Mouse (Mus musculus): ENCODE measurements around the gene Upk2. TPM values are rescaled to one million over a fixed set of nuclear protein-coding genes. Genes with fewer than 3 reads are reported as not detected.

Upk2 gene
- not detected for polyA plus RNA-seq (2014; fragmentation: Illumina TruSeq; extraction: RNeasy Lipid Tissue Mini Kit (QIAGEN cat#74804); ENCODE audit: low read depth, low replicate concordance)

DNA sequence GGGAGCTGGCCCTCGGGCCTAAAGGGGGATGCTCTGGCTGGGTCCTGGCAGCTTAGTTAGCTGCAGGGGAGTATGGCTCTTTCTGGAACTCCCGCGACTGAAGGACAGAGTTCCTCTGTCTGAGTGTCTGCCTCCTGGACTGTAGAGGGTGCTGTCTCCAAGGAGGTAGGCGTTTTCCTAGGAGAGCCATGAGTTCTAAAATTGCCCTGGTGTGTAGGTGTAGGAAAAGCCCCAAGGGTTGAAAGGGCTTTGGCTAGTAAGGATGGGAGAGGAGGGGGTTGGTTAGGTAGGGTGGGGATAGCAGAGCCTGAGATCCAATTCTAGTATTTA lies at the start of gene Upk2:
Upk2 (minus strand) TSS at position 86 of the 330 bp plus-strand sequence.

GRCm38 (mm10) chr9:44482552-44482951 lies 27.8 kb upstream of the Upk2 start, which contains the start of gene Bcl9l:
Bcl9l (plus strand) TSS chr9:44482825.

GRCm38 (mm10) chr9:44440961-44441360 lies 13.8 kb downstream of the Upk2 start, which contains the start of gene Foxr1:
Foxr1 (minus strand) TSS chr9:44441136.

DNA sequence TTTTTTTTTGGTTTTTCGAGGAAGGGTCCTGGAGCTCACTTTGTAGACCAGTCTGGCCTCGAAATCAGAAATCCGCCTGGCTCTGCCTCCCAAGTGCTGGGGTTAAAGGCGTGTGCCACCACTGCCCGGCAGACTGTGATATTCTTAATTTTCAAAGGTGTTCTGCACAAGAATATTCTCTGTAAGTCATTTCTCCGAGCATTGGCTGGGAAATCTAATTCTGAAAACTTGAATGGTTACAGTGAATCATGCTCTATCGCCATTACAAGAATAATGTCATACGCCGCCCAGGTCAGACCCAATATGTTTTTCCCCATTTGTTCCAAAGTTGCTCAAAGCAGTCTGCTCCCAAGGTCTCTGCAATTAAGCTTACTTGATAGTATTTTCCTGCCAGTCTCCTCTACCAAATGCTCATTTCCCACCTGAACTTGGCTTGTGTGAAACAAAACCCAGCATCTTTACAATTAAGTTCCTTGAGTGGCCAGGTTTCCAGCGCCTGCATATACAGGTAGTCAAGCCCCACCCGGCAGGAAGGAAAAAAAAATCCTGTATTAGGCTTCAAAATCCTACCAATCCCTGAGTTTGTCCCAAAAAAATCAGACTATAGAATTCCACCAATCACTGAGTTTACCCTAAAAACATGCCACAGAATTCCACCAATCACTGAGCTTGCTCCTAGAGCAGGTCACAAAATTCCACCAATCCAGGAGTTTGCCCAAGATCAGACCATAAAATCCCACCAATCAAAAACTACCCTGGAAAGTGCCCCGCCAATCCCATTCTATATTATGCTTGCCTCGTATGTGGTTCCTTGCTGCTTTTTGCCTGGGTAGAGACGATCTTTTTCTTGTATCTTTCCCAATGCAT lies 36.0 kb downstream of the Upk2 start, which contains the start of gene Ccdc84:
Ccdc84 (minus strand) TSS at position 51 of the 867 bp plus-strand sequence.

DNA sequence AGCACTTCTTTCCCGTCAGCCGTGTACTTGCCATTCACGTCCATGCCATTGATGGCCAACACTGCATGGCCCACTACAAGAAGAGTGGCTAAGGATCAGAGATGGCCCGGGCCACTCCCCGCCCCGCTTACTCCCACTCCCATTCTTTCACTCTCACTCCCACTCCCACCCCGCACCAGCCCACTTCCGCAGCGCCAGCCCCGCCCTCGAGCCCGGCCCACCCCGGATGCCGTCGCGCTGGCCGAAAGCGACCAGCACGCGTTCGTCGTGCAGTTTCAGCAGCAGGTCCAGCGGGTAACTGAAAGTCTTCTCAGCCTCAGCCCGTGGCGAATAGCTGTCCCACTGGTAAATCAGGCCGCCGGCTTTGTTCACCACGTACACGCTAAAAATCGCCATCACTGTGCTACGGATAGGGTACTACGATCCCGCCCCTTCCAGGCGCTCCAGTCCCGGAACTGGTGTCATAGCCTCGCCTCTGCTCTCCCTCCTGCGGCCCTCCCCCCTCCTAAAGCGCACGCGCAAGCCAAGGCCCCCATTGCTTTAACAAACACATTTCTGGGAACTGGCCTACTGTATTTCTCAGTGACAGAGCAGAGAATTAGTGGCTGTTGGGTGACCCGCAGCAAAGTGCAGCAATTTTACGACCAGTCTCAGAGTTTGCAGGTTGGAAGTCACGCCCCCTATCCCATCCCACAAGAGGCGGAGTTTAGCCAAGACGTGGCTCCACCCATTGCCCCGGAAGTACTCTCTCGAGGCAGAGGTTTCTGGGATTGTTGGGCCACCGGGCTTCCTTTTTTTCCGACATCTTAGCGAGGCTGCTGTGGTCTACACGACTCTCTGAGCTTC lies 47.6 kb downstream of the Upk2 start, which contains the start of the genes Rps25 and Trappc4:
Rps25 (plus strand) TSS at position 234 of the 846 bp plus-strand sequence.
Trappc4 (minus strand) TSS at position 695 of the 846 bp plus-strand sequence.

Other genes starting within 250 kb of the Upk2 start
- gene Cbl, start 220.9 kb downstream of the Upk2 start, polyA plus RNA-seq (2014; fragmentation: Illumina TruSeq; extraction: RNeasy Lipid Tissue Mini Kit (QIAGEN cat#74804); ENCODE audit: low read depth, low replicate concordance) = 31.5 TPM
- not detected for gene Ccdc153, start 214.3 kb downstream of the Upk2 start, polyA plus RNA-seq (2014; fragmentation: Illumina TruSeq; extraction: RNeasy Lipid Tissue Mini Kit (QIAGEN cat#74804); ENCODE audit: low read depth, low replicate concordance)
- gene Pdzd3, start 203.5 kb downstream of the Upk2 start, polyA plus RNA-seq (2014; fragmentation: Illumina TruSeq; extraction: RNeasy Lipid Tissue Mini Kit (QIAGEN cat#74804); ENCODE audit: low read depth, low replicate concordance) = not detected
- 0.35 TPM for gene Nlrx1, start 186.4 kb downstream of the Upk2 start, polyA plus RNA-seq (2014; fragmentation: Illumina TruSeq; extraction: RNeasy Lipid Tissue Mini Kit (QIAGEN cat#74804); ENCODE audit: low read depth, low replicate concordance)
- gene Abcg4, start 166.4 kb downstream of the Upk2 start, polyA plus RNA-seq (2014; fragmentation: Illumina TruSeq; extraction: RNeasy Lipid Tissue Mini Kit (QIAGEN cat#74804); ENCODE audit: low read depth, low replicate concordance) = 1.7 TPM
- gene Hinfp, start 149.3 kb downstream of the Upk2 start, polyA plus RNA-seq (2014; fragmentation: Illumina TruSeq; extraction: RNeasy Lipid Tissue Mini Kit (QIAGEN cat#74804); ENCODE audit: low read depth, low replicate concordance) = 17.7 TPM
- 2.2 TPM for gene C2cd2l, start 134.7 kb downstream of the Upk2 start, polyA plus RNA-seq (2014; fragmentation: Illumina TruSeq; extraction: RNeasy Lipid Tissue Mini Kit (QIAGEN cat#74804); ENCODE audit: low read depth, low replicate concordance)
- gene Dpagt1, start 129.0 kb downstream of the Upk2 start, polyA plus RNA-seq (2014; fragmentation: Illumina TruSeq; extraction: RNeasy Lipid Tissue Mini Kit (QIAGEN cat#74804); ENCODE audit: low read depth, low replicate concordance) = 12.7 TPM
- gene H2afx, start 120.3 kb downstream of the Upk2 start, polyA plus RNA-seq (2014; fragmentation: Illumina TruSeq; extraction: RNeasy Lipid Tissue Mini Kit (QIAGEN cat#74804); ENCODE audit: low read depth, low replicate concordance) = 2.9 TPM
- 50.5 TPM for gene Hmbs, start 110.7 kb downstream of the Upk2 start, polyA plus RNA-seq (2014; fragmentation: Illumina TruSeq; extraction: RNeasy Lipid Tissue Mini Kit (QIAGEN cat#74804); ENCODE audit: low read depth, low replicate concordance)
- 25.8 TPM for gene Vps11, start 93.3 kb downstream of the Upk2 start, polyA plus RNA-seq (2014; fragmentation: Illumina TruSeq; extraction: RNeasy Lipid Tissue Mini Kit (QIAGEN cat#74804); ENCODE audit: low read depth, low replicate concordance)
- gene Hyou1, start 75.5 kb downstream of the Upk2 start, polyA plus RNA-seq (2014; fragmentation: Illumina TruSeq; extraction: RNeasy Lipid Tissue Mini Kit (QIAGEN cat#74804); ENCODE audit: low read depth, low replicate concordance) = 25.3 TPM
- gene Slc37a4, start 58.1 kb downstream of the Upk2 start, polyA plus RNA-seq (2014; fragmentation: Illumina TruSeq; extraction: RNeasy Lipid Tissue Mini Kit (QIAGEN cat#74804); ENCODE audit: low read depth, low replicate concordance) = 4.2 TPM
- 681 TPM for gene Rps25, start 47.8 kb downstream of the Upk2 start, polyA plus RNA-seq (2014; fragmentation: Illumina TruSeq; extraction: RNeasy Lipid Tissue Mini Kit (QIAGEN cat#74804); ENCODE audit: low read depth, low replicate concordance)
- 64.7 TPM for gene Trappc4, start 47.4 kb downstream of the Upk2 start, polyA plus RNA-seq (2014; fragmentation: Illumina TruSeq; extraction: RNeasy Lipid Tissue Mini Kit (QIAGEN cat#74804); ENCODE audit: low read depth, low replicate concordance)
- 7.0 TPM for gene Ccdc84, start 36.4 kb downstream of the Upk2 start, polyA plus RNA-seq (2014; fragmentation: Illumina TruSeq; extraction: RNeasy Lipid Tissue Mini Kit (QIAGEN cat#74804); ENCODE audit: low read depth, low replicate concordance)
- gene Foxr1, start 13.8 kb downstream of the Upk2 start, polyA plus RNA-seq (2014; fragmentation: Illumina TruSeq; extraction: RNeasy Lipid Tissue Mini Kit (QIAGEN cat#74804); ENCODE audit: low read depth, low replicate concordance) = not detected
- gene Bcl9l, start 27.8 kb upstream of the Upk2 start, polyA plus RNA-seq (2014; fragmentation: Illumina TruSeq; extraction: RNeasy Lipid Tissue Mini Kit (QIAGEN cat#74804); ENCODE audit: low read depth, low replicate concordance) = 1.7 TPM
- not detected for gene Cxcr5, start 106.9 kb upstream of the Upk2 start, polyA plus RNA-seq (2014; fragmentation: Illumina TruSeq; extraction: RNeasy Lipid Tissue Mini Kit (QIAGEN cat#74804); ENCODE audit: low read depth, low replicate concordance)
- 279 TPM for gene Ddx6, start 149.9 kb upstream of the Upk2 start, polyA plus RNA-seq (2014; fragmentation: Illumina TruSeq; extraction: RNeasy Lipid Tissue Mini Kit (QIAGEN cat#74804); ENCODE audit: low read depth, low replicate concordance)
- gene Treh, start 218.3 kb upstream of the Upk2 start, polyA plus RNA-seq (2014; fragmentation: Illumina TruSeq; extraction: RNeasy Lipid Tissue Mini Kit (QIAGEN cat#74804); ENCODE audit: low read depth, low replicate concordance) = not detected